Mouse (Mus musculus) CD4-positive, CD25-positive, alpha-beta regulatory T cell, adult 4 months (primary cell): Measurements from ENCODE around the gene 1810024B03Rik. TPM values are rescaled to one million over a fixed set of nuclear protein-coding genes. Genes with fewer than 3 reads are reported as not detected.

Experiments used
- ATAC-seq: one replicate; pipeline ENCODE4 v1.8.0; 2017
- polyA plus RNA-seq, 2 experiments: library from polyadenylated mRNA; unstranded; fragments of 100-300 nt; shearing (Covaris generic); gene quantifications; one replicate each; pipeline ENCODE4 v1.2.1; 2017

The 1810024B03Rik gene
- polyA plus RNA-seq, 2 experiments from 2014 or later, result 1.0 to 1.1 TPM

GRCm38 (mm10) chr2:127166261-127166660 is 41.8 kb downstream of the 1810024B03Rik start:
- peak; percentile 71 for ATAC-seq

- ATAC-seq, result no peak
Measured at GRCm38 (mm10) chr2:127165675-127166074, 42.4 kb downstream of the 1810024B03Rik start.

GRCm38 (mm10) chr2:127145699-127146098 is 62.4 kb downstream of the 1810024B03Rik start:
- no peak for ATAC-seq

GRCm38 (mm10) chr2:127143158-127144063 is 64.7 kb downstream of the 1810024B03Rik start, which contains the start of gene Itpripl1:
TSS of gene Itpripl1 (minus strand) at chr2:127143442.
- ATAC-seq, result peak; percentile 96

- ATAC-seq, result peak; percentile 26
Measured at GRCm38 (mm10) chr2:127142577-127143157, 65.4 kb downstream of the 1810024B03Rik start.

GRCm38 (mm10) chr2:127142031-127142430 is 66.0 kb downstream of the 1810024B03Rik start:
- ATAC-seq, result no peak

GRCm38 (mm10) chr2:127140011-127140410 is 68.1 kb downstream of the 1810024B03Rik start:
- no peak for ATAC-seq

GRCm38 (mm10) chr2:127139605-127140004 is 68.5 kb downstream of the 1810024B03Rik start:
- no peak for ATAC-seq

GRCm38 (mm10) chr2:127139094-127139493 is 69.0 kb downstream of the 1810024B03Rik start:
- no peak for ATAC-seq

- ATAC-seq, result no peak
Measured at GRCm38 (mm10) chr2:127138449-127138848, 69.6 kb downstream of the 1810024B03Rik start.

- ATAC-seq, result no peak
Measured at GRCm38 (mm10) chr2:127137838-127138420, 70.2 kb downstream of the 1810024B03Rik start.

GRCm38 (mm10) chr2:127136979-127137378 is 71.1 kb downstream of the 1810024B03Rik start:
- ATAC-seq, result no peak

Other genes with a start within 250 kb of the 1810024B03Rik start
- gene Ap4e1, start 199.6 kb downstream of the 1810024B03Rik start, polyA plus RNA-seq, result 10 to 100 TPM; 11.6 to 16.3 TPM
- gene Blvra, start 137.6 kb downstream of the 1810024B03Rik start, polyA plus RNA-seq, result 100 to 1,000 TPM; 105 to 107 TPM
- 10 to 100 TPM in 1 of 2 experiments, 1 to 10 TPM in 1; 5.9 to 15.6 TPM for gene Ncaph, start 74.3 kb downstream of the 1810024B03Rik start, polyA plus RNA-seq
- 10 to 100 TPM; 61.1 to 65.8 TPM for gene Itpripl1, start 64.8 kb downstream of the 1810024B03Rik start, polyA plus RNA-seq
- 10 to 100 TPM; 42.5 to 79.4 TPM for gene Snrnp200, start 106 bp upstream of the 1810024B03Rik start, polyA plus RNA-seq
- gene Ciao1, start 39.5 kb upstream of the 1810024B03Rik start, polyA plus RNA-seq, result 10 to 100 TPM; 53.3 to 64.7 TPM
- gene Tmem127, start 39.6 kb upstream of the 1810024B03Rik start, polyA plus RNA-seq, result 100 to 1,000 TPM in 1 of 2 experiments, 10 to 100 TPM in 1; 75.1 to 118 TPM
- gene Stard7, start 61.9 kb upstream of the 1810024B03Rik start, polyA plus RNA-seq, result 10 to 100 TPM; 28.4 to 32.1 TPM
- gene Dusp2, start 127.9 kb upstream of the 1810024B03Rik start, polyA plus RNA-seq, result 10 to 100 TPM; 20.1 to 45.4 TPM
- gene Astl, start 130.4 kb upstream of the 1810024B03Rik start, polyA plus RNA-seq, result under 1 TPM; 0.22 to 0.42 TPM
- gene Adra2b, start 154.9 kb upstream of the 1810024B03Rik start, polyA plus RNA-seq, result not detected
- gene Gpat2, start 216.9 kb upstream of the 1810024B03Rik start, polyA plus RNA-seq, result under 1 TPM; 0.23 to 0.52 TPM
- gene Fahd2a, start 236.3 kb upstream of the 1810024B03Rik start, polyA plus RNA-seq, result 10 to 100 TPM; 44.7 to 49.2 TPM